Mouse (Mus musculus): ENCODE data around the gene Rps6ka2. TPM values are rescaled to one million over a fixed set of nuclear protein-coding genes. Genes with fewer than 3 reads are reported as not detected.

Gene Rps6ka2
- 55.8 and 75.8 TPM in 2 replicates for total RNA-seq (2023)

GRCm38 (mm10) chr17:7169627-7170303 lies at the start of gene Rps6ka2:
Gene Rps6ka2 (plus strand): TSS chr17:7170115.

DNA sequence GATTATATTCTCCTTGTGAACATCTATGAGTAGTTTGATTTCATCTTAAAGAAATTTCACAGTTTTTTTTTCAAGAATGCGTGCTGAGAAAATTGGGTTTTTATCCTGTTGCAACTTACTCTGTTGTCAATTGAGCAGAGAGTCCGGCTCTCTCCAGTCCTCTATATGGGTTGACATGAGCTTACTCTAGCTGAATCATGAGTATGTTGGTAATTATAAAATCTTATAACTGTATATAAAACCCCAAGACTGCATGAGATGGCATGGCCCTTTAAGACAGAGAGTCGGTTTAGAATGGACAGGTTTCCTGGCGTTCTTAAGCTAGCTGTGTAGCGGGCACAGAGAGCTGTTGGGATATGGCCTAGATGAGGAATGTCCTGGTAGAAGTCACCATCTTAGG lies 154.4 kb downstream of the Rps6ka2 start, which contains the start of gene Tcp10a:
Gene Tcp10a (plus strand): TSS at position 301 of the 400 bp plus-strand sequence.

DNA sequence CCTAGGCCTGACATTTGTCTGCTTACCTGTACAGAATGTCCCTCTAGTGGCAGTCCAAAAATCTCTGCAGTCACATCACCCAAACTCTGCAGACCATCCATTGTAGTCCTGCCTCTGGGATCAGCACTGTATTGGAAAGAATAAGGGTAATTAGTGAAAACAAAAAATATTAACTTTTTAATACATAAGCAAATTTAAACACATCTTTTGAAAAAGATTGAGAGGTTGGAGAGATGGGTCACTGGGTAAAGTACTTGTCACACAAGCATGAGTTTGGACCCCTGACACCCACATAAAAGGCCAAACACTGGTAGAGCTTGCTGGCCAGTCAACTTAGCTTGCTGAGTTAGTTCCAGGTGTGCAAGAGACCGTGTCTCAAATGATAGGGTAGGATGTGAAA lies 182.7 kb downstream of the Rps6ka2 start, which contains the start of gene Ttll2:
Gene Ttll2 (minus strand): TSS at position 101 of the 400 bp plus-strand sequence.

Other genes with a start within 250 kb of the Rps6ka2 start
- 12.9 and 13.1 TPM in 2 replicates for gene Rsph3b, start 221.4 kb upstream of the Rps6ka2 start, total RNA-seq (2023)
- gene Tagap1, start 209.0 kb upstream of the Rps6ka2 start, total RNA-seq (2023) = 51.6 and 62.7 TPM in 2 replicates
- gene Rnaset2b, start 199.5 kb upstream of the Rps6ka2 start, total RNA-seq (2023) = 113 and 181 TPM in 2 replicates
- 0.19 TPM in 1 of 2 replicates, not detected in the other for gene Gm49721, start 191.2 kb upstream of the Rps6ka2 start, total RNA-seq (2023)
- 2.4 and 2.7 TPM in 2 replicates for gene Gm1604a, start 144.5 kb upstream of the Rps6ka2 start, total RNA-seq (2023)
- gene Tcp10a, start 154.5 kb downstream of the Rps6ka2 start, total RNA-seq (2023) = 0.20 and 2.7 TPM in 2 replicates
- gene Ttll2, start 182.6 kb downstream of the Rps6ka2 start, total RNA-seq (2023) = not detected in 2 replicates
- gene Gm49630, start 201.9 kb downstream of the Rps6ka2 start, total RNA-seq (2023) = not detected in 2 replicates
- gene Unc93a2, start 215.3 kb downstream of the Rps6ka2 start, total RNA-seq (2023) = 3.2 and 4.9 TPM in 2 replicates